Mouse (Mus musculus) limb, embryonic 14.5 days (tissue): ENCODE measurements around the gene Rpl3l. TPM values are rescaled to one million over a fixed set of nuclear protein-coding genes. Genes with fewer than 3 reads are reported as not detected.
"Not testable (repeated sequence)": the region's sequence is repeated elsewhere in the genome, so short reads cannot be mapped to it uniquely, and the experiment has no call there.

Experiments
- ATAC-seq: fragments of 200-750 bp; cut with Nextera tagmentation; 2 replicates; pipeline ENCODE4 v1.8.0; 2017; ENCODE audit warnings: low read depth, moderate number of reproducible peaks, moderate TSS enrichment; ENCODE audit not compliant: low FRiP score
- DNase-seq: peaks from one replicate; pipeline ENCODE4 v3.0.0-alpha.2; 2015; ENCODE audit warnings: low spot score
- H3K27ac ChIP-seq: fragments of 300-500 bp; sonication (generic); replicated peaks from 2 replicates; pipeline ENCODE4 v1.5.1; 2014; ENCODE audit warnings: low read depth, mild to moderate bottlenecking, low read length, moderate library complexity, mixed read lengths
- H3K27me3 ChIP-seq: fragments of 300-500 bp; sonication (generic); 2 replicates; pipeline ENCODE4 v1.6.1; 2014; ENCODE audit warnings: low read length, mixed read lengths; ENCODE audit not compliant: control insufficient read depth, insufficient read depth
- H3K36me3 ChIP-seq: fragments of 300-500 bp; sonication (generic); 2 replicates; pipeline ENCODE4 v1.6.1; 2014; ENCODE audit warnings: mild to moderate bottlenecking, low read length, moderate library complexity, mixed read lengths; ENCODE audit not compliant: control insufficient read depth, insufficient read depth
- H3K4me1 ChIP-seq: fragments of 300-500 bp; sonication (generic); 2 replicates; pipeline ENCODE4 v1.6.1; 2014; ENCODE audit warnings: antibody characterized with exemption, low read length, mixed read lengths; ENCODE audit not compliant: control insufficient read depth, insufficient read depth
- H3K4me2 ChIP-seq: fragments of 300-500 bp; sonication (generic); replicated peaks from 2 replicates; pipeline ENCODE4 v1.6.1; 2014; ENCODE audit warnings: low read depth, mild to moderate bottlenecking, low read length, moderate library complexity; ENCODE audit not compliant: severe bottlenecking
- H3K4me3 ChIP-seq: fragments of 300-500 bp; sonication (generic); replicated peaks from 2 replicates; pipeline ENCODE4 v1.5.1; 2014; ENCODE audit warnings: low read length
- H3K9ac ChIP-seq: fragments of 300-500 bp; sonication (generic); 2 replicates; pipeline ENCODE4 v1.6.1; 2014; ENCODE audit warnings: mild to moderate bottlenecking, low read depth, low read length, moderate library complexity; ENCODE audit not compliant: severe bottlenecking
- H3K9me3 ChIP-seq: fragments of 300-500 bp; sonication (generic); 2 replicates; pipeline ENCODE4 v1.6.1; 2016; ENCODE audit warnings: low read length; ENCODE audit not compliant: control insufficient read depth
- POLR2A ChIP-seq: fragments of 200-500 bp; IDR thresholded peaks from 2 replicates; pipeline ENCODE4 v1.8.0; 2012; ENCODE audit warnings: inconsistent platforms, mild to moderate bottlenecking, moderate library complexity, borderline replicate concordance; ENCODE audit not compliant: insufficient read depth, insufficient read length; ENCODE audit errors: extremely low read depth
- WGBS: fragments of 180-500 bp; shearing (Covaris S2); extraction: QIAGEN DNeasy Blood & Tissue Kit; methylation state at CpG from one replicate; pipeline ENCODE4 v1.1.7; 2014; 5-methylcytosine and 5-hydroxymethylcytosine counted together
- polyA plus RNA-seq, 2 experiments: library from polyadenylated mRNA; depleted of rRNA in 1 of 2; stranded (reverse) in 1 of 2; unstranded in 1 of 2; fragments of >200 nt; fragmentation: Nextera tagmentation in 1 of 2; extraction: Ambion mirVana in 1 of 2; gene quantifications; 2 replicates each; pipeline versions ENCODE4 v1.2.1 to v1.2.3; 2012 to 2014

Gene Rpl3l
- polyA plus RNA-seq, 2 experiments, result not detected

DNA sequence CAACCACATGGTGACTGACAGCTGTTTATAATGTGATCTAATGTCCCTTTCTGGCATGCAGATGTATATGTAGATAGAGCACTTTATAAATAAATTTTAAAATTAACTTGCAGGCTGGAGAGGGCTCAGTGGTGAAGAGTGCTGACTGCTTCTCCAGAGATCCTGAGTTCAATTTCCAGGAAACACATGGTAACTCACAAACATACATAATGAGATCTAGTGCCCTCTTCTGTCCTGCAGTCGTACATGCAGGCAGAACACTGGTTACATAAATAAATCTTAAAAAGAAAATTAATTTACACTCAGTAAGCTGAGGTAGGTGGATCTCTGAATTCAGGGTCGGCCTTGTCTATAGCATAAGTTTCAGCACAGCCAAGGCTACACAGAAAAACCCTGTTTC, 19.0 kb upstream of the Rpl3l start:
- no peak for TF ChIP-seq POLR2A
- Histone ChIP-seq H3K4me1 (peaks cover 8% of the 10 kb centered on the region; the same call in 1 of the 2 replicates), H3K36me3 (peaks cover 21% of the 10 kb centered on the region), H3K27me3 (no peaks in the 10 kb centered on the region), H3K27ac (no peak overlapping the region), H3K4me3 (no peak overlapping the region), H3K4me2 (no peak overlapping the region), H3K9ac (no peak overlapping the region), H3K9me3 (no peaks in the 10 kb centered on the region)
- ATAC-seq (no peak), DNase-seq (no peak)
- WGBS, result 28% methylated on average over 2 of the region's 2 CpGs

DNA sequence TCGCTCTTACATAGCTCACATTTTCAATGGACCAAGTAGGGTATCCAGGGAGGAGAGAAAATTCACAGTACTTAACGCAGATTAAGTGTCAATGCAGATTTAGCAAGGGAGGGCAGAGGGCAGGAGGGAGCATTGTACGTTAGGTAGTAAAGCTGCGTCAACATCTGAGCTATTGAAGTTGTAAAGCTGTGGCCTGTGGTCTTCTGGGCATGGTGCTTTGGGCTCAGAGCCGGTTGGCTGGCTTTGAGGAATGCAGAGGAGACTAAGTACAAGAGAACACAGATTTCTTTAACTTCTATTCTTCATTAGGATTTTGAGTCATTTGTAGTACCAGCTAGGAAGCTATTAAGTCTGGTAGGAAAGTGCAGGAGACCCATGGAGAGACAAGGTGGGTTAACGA, 12.1 kb upstream of the Rpl3l start:
- Histone ChIP-seq H3K27me3 (no peaks in the 10 kb centered on the region), H3K4me1 (peaks cover 3% of the 10 kb centered on the region; the same call in 1 of the 2 replicates), H3K4me2 (no peak overlapping the region), H3K9ac (no peak overlapping the region), H3K9me3 (no peaks in the 10 kb centered on the region), H3K36me3 (peaks cover 21% of the 10 kb centered on the region), H3K27ac (no peak overlapping the region), H3K4me3 (no peak overlapping the region)
- no peak for DNase-seq
- WGBS, result 67% methylated on average over 6 of the region's 6 CpGs
- TF ChIP-seq POLR2A, result no peak
- ATAC-seq, result no peak

DNA sequence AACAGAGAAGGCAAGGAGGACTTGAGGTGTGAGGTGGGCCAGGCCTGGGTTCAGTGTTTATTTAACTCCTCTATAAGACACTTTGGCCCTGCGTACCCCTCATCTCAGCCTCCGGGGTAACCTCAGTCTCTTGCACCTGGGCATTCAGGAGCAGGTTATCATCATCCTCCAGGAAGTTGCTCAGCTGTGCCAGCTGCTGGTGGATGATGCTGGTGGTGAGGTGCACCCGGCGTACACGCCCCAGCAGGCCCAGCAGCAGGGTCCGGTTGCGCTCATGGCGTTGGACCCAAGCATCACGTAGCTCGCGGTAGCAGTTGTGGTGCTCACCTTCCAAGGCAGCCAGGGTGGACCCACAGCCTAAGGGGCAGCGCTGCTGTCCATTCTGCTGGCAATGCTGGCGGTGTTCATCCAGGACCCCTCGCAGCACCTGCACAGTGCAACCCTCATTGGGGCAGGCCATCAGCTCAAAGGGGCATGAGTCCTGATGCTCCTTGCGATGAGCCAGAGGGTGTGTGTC, 11.4 kb upstream of the Rpl3l start:
- H3K9ac ChIP-seq, result no peak overlapping the region
- H3K4me1 ChIP-seq, result peaks cover 4% of the 10 kb centered on the region; the same call in 1 of the 2 replicates
- H3K9me3 ChIP-seq, result no peaks in the 10 kb centered on the region
- 95% methylated on average over 15 of the region's 15 CpGs for WGBS
- peaks cover 24% of the 10 kb centered on the region for H3K36me3 ChIP-seq
- no peak overlapping the region for H3K4me3 ChIP-seq
- no peak overlapping the region for H3K27ac ChIP-seq
- TF ChIP-seq POLR2A, result no peak
- DNase-seq (no peak), ATAC-seq (no peak)
- H3K27me3 ChIP-seq, result no peaks in the 10 kb centered on the region
- no peak overlapping the region for H3K4me2 ChIP-seq

DNA sequence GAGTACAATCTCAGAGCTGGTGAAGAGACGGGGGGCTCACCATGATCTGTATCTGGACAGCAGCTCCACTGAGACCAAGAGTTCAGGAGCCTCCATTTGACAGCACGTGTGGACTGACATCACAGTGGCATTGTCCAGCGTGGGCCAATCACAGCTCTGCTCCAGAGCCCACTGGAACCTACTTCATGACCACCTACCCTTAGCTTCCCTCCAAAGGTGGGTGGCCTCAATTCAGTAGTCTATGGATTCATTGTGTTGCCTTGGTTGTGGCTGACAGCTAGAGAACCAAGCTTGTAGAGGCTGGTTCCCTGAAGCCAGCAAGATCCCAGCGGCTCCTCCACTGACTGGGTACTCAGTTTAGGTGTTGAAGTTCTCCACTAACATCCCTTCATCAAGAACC, 9.7 kb upstream of the Rpl3l start, which contains the start of the genes Rnf151 and Rps2:
TSS of gene Rnf151 (minus strand) at position 121 of the 400 bp plus-strand sequence.
TSS of gene Rps2 (plus strand) at position 174 of the 400 bp plus-strand sequence.
- TF ChIP-seq POLR2A, result no peak
- no peaks in the 10 kb centered on the region for H3K9me3 ChIP-seq
- H3K4me2 ChIP-seq, result peak within 1 kb of the TSS; percentile 47
- H3K36me3 ChIP-seq, result peaks cover 38% of the 10 kb centered on the region
- peak within 1 kb of the TSS; percentile 93; the same call in 1 of the 2 replicates for H3K9ac ChIP-seq
- 81% methylated on average over 4 of the region's 4 CpGs for WGBS
- DNase-seq (no peak), ATAC-seq (no peak)
- no peak within 1 kb of the TSS for H3K27ac ChIP-seq
- H3K4me3 ChIP-seq, result peak within 1 kb of the TSS; percentile 90
- H3K4me1 ChIP-seq, result peaks cover 15% of the 10 kb centered on the region; the same call in 1 of the 2 replicates
- no peaks in the 10 kb centered on the region for H3K27me3 ChIP-seq

DNA sequence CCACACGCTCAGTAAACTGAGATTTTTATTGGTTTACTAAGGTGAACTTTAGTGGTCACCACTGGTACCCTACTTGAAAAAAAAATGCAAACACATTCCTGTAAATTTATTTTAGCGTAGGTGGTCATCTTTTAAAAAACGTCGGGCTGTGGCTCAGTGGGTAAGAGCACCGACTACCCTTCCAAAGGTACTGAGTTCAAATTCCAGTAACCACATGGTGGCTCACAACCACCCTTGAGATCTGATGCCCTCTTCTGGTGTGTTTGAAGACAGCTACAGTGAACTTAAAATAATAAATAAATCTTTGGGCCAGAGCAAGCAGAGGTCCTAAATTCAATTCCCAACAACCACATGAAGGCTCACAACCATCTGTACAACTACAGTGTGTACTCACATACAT, 8.7 kb upstream of the Rpl3l start:
- peak overlapping the region; percentile 93 for H3K9ac ChIP-seq
- H3K4me1 ChIP-seq, result peaks cover 21% of the 10 kb centered on the region
- WGBS, result 67% methylated on average over 5 of the region's 5 CpGs
- not testable (repeated sequence) for DNase-seq, H3K9me3 ChIP-seq, ATAC-seq, H3K27me3 ChIP-seq, H3K27ac ChIP-seq
- H3K4me2 ChIP-seq, result peak overlapping the region; percentile 47
- peaks cover 38% of the 10 kb centered on the region for H3K36me3 ChIP-seq
- peak overlapping the region; percentile 90 for H3K4me3 ChIP-seq
